In the genomic region with DNA sequence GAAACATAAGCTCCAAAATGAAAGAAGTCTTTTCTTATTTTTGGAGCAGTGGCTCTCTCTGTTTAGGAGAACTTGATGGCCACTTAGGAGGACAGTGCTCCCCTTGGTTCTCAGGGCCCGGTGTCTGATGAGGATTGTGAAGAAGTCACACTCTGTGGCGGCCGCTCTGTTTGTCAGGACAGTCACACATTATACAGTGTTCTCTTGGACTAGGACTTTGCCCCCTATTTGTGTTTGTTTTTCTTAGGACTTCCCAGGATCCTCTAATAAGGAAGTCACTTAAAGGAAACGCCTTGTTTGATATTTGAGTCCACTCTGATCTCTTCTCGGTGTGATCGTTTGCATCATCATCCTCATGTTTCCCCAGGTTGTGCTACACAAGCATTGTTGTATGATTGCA, we compare ENCODE assay signal across 27 mouse cellular contexts. TPM values are rescaled to one million over a fixed set of nuclear protein-coding genes. Genes with fewer than 3 reads are reported as not detected.
DNase-seq lines count a peak whose midpoint lies in the region; ATAC-seq lines count a peak whose summit lies in the region.
"Had no signal": no experiment of that assay in that cellular context is flagged by ENCODE, and none has a peak within 500 bp of the region (broad histone marks: within the 10 kb centered on the region; RNA-seq: fewer than 3 reads in every experiment).

No protein-coding gene starts in this region.

- no peaks in the 10 kb centered on the region for H3K27me3 ChIP-seq in kidney, embryonic 14.5 days (ENCODE audit: control insufficient read depth, insufficient read depth, low read length)
- H3K27me3 ChIP-seq: embryonic facial prominence, embryonic 15.5 days; forebrain, embryonic 15.5 days; heart, embryonic 12.5 days; midbrain, embryonic 13.5 days; neural tube, embryonic 12.5 days had no signal

- peaks cover 8% of the 10 kb centered on the region for H3K36me3 ChIP-seq in kidney, embryonic 14.5 days (ENCODE audit: control insufficient read depth, insufficient read depth, low read length)

- H3K4me1 ChIP-seq in kidney, embryonic 14.5 days (ENCODE audit: control insufficient read depth, insufficient read depth, low read length): no peaks in the 10 kb centered on the region
- H3K4me1 ChIP-seq: embryonic facial prominence, embryonic 15.5 days; forebrain, embryonic 15.5 days; heart, embryonic 12.5 days; hindbrain, embryonic 10.5 days; limb, embryonic 10.5 days; neural tube, embryonic 12.5 days had no signal

- no peaks in the 10 kb centered on the region for H3K9me3 ChIP-seq in kidney, embryonic 14.5 days (ENCODE audit: control insufficient read depth, low read length)
- H3K9me3 ChIP-seq: embryonic facial prominence, embryonic 15.5 days; forebrain, embryonic 15.5 days; heart, embryonic 12.5 days; hindbrain, embryonic 10.5 days; limb, embryonic 10.5 days; midbrain, embryonic 13.5 days; neural tube, embryonic 12.5 days had no signal

- no peak for ATAC-seq in kidney, embryonic 14.5 days (ENCODE audit: low FRiP score, low TSS enrichment)
- ATAC-seq in megakaryocyte progenitor cell, adult 5-6 weeks (replicated peaks; ENCODE audit: poor library complexity): no peak
- ATAC-seq: forebrain, embryonic 15.5 days; hindbrain, postnatal 0 days; lung, postnatal 0 days; midbrain, embryonic 13.5 days had no signal

- WGBS in kidney, embryonic 14.5 days: 86% methylated on average over 6 of the region's 6 CpGs
- 26% methylated on average over 6 of the region's 6 CpGs for WGBS in large intestine, adult 2 months

- no peak overlapping the region for H3K9ac ChIP-seq in kidney, embryonic 14.5 days (ENCODE audit: low read depth, low read length)
- H3K9ac ChIP-seq: embryonic facial prominence, embryonic 15.5 days; forebrain, embryonic 15.5 days; heart, embryonic 12.5 days; liver, embryonic 14.5 days; midbrain, embryonic 13.5 days; neural tube, embryonic 12.5 days had no signal

- peak; percentile 47 for DNase-seq in kidney, adult 11 months
- DNase-seq in A20 (ENCODE audit: low read depth, low spot score): peak; percentile 32
- peak; percentile 84 for DNase-seq in kidney, adult 9 months
- DNase-seq in large intestine, adult 2 months (ENCODE audit: low read depth, low spot score): peak; percentile 88
- DNase-seq in urinary bladder, adult 2 months (ENCODE audit: low spot score): no peak
- DNase-seq in gastrocnemius, postnatal 10 days: no peak
- DNase-seq: adrenal gland, postnatal 14 days; cerebellum, adult 8-10 months; gastrocnemius, postnatal 14 days; heart, adult 11 months; heart, postnatal 10 days; right cerebral cortex, postnatal 14 days; spleen, adult 18-20 months; thymus, postnatal 14 days had no signal

- H3K4me2 ChIP-seq in kidney, embryonic 14.5 days (replicated peaks; ENCODE audit: low read depth, low read length): no peak overlapping the region
- H3K4me2 ChIP-seq: embryonic facial prominence, embryonic 15.5 days; forebrain, embryonic 15.5 days; heart, embryonic 12.5 days; midbrain, embryonic 13.5 days; neural tube, embryonic 12.5 days had no signal

- no peak overlapping the region for H3K27ac ChIP-seq in kidney, embryonic 14.5 days (ENCODE audit: low read depth, low read length)
- H3K27ac ChIP-seq: embryonic facial prominence, embryonic 15.5 days; forebrain, embryonic 15.5 days; hindbrain, embryonic 10.5 days; hindbrain, postnatal 0 days; limb, embryonic 10.5 days; liver, embryonic 14.5 days; macrophage; midbrain, embryonic 13.5 days; neural tube, embryonic 12.5 days had no signal

- no peak overlapping the region for H3K4me3 ChIP-seq in kidney, embryonic 14.5 days (ENCODE audit: low read length)
- H3K4me3 ChIP-seq: embryonic facial prominence, embryonic 15.5 days; forebrain, embryonic 15.5 days; heart, embryonic 12.5 days; hindbrain, embryonic 10.5 days; limb, embryonic 10.5 days; midbrain, embryonic 13.5 days; neural tube, embryonic 12.5 days had no signal

RNA-seq across cellular contexts. Expression of gene Harbi1, which starts 7.6 kb away (rescaled TPM):
- 13.3 and 21.2 TPM in 2 replicates for polyA plus RNA-seq in kidney, embryonic 14.5 days (2014; fragmentation: Nextera tagmentation; extraction: Ambion mirVana)
- 3.3 and 3.4 TPM in 2 replicates for polyA plus RNA-seq in large intestine, adult 2 months (2012; rRNA removed)
- polyA plus RNA-seq in urinary bladder, adult 2 months (2012; rRNA removed): 5.5 and 8.4 TPM in 2 replicates
- total RNA-seq in gastrocnemius, postnatal 10 days (2021): 1 to 10 TPM; 4.4 TPM
- 4.6 and 7.7 TPM in 2 replicates for total RNA-seq in megakaryocyte progenitor cell, adult 5-6 weeks (2015)
- total RNA-seq in megakaryocyte progenitor cell, adult 5-6 weeks (2017): 20.6 and 24.2 TPM in 2 replicates

RNA-seq across cellular contexts. Expression of gene Atg13, which starts 7.9 kb away (rescaled TPM):
- polyA plus RNA-seq in kidney, embryonic 14.5 days (2014; fragmentation: Nextera tagmentation; extraction: Ambion mirVana): 18.4 and 26.6 TPM in 2 replicates
- polyA plus RNA-seq in large intestine, adult 2 months (2012; rRNA removed): 26.3 and 29.6 TPM in 2 replicates
- polyA plus RNA-seq in urinary bladder, adult 2 months (2012; rRNA removed): 37.0 and 38.0 TPM in 2 replicates
- 10 to 100 TPM; 22.2 to 23.7 TPM for total RNA-seq in gastrocnemius, postnatal 10 days (2021)
- total RNA-seq in megakaryocyte progenitor cell, adult 5-6 weeks (2015): 24.0 and 25.0 TPM in 2 replicates
- total RNA-seq in megakaryocyte progenitor cell, adult 5-6 weeks (2017): 5.7 and 10.1 TPM in 2 replicates

RNA-seq across cellular contexts. Expression of gene Ambra1, which starts 11.7 kb away (rescaled TPM):
- polyA plus RNA-seq in kidney, embryonic 14.5 days (2014; fragmentation: Nextera tagmentation; extraction: Ambion mirVana): 13.3 and 20.3 TPM in 2 replicates
- polyA plus RNA-seq in large intestine, adult 2 months (2012; rRNA removed): 15.8 and 20.1 TPM in 2 replicates
- polyA plus RNA-seq in urinary bladder, adult 2 months (2012; rRNA removed): 12.3 and 18.2 TPM in 2 replicates
- 10 to 100 TPM; 16.6 to 22.1 TPM for total RNA-seq in gastrocnemius, postnatal 10 days (2021)
- 23.7 and 25.5 TPM in 2 replicates for total RNA-seq in megakaryocyte progenitor cell, adult 5-6 weeks (2015)
- 19.1 and 30.6 TPM in 2 replicates for total RNA-seq in megakaryocyte progenitor cell, adult 5-6 weeks (2017)

Comparison
In these comparisons a context has a peak if more than half of its experiments do, and no peak if none do; other contexts are left out.
1. DNase-seq: peak in kidney, adult 11 months (single experiment), A20 (single experiment), kidney, adult 9 months (single experiment) and large intestine, adult 2 months (single experiment); none in urinary bladder, adult 2 months (single experiment) and gastrocnemius, postnatal 10 days (single experiment).